In genomic region chr11:106613638-106614338, GRCm38 (mm10) we compare ENCODE assay signal across 8 mouse cellular contexts. TPM values are rescaled to one million over a fixed set of nuclear protein-coding genes. Genes with fewer than 3 reads are reported as not detected.
DNase-seq lines count a peak whose midpoint lies in the region; ATAC-seq and TF ChIP-seq lines count a peak whose summit lies in the region.

No protein-coding gene starts in this region.

- H3K79me2 ChIP-seq in macrophage (ENCODE audit: inconsistent target): peaks cover 35% of the 10 kb centered on the region

- peak overlapping the region; percentile 88 for H3K27ac ChIP-seq in bone marrow macrophage, adult 2 months (ENCODE audit: insufficient read depth, low read depth, low read length)
- no peak overlapping the region for H3K27ac ChIP-seq in hindbrain, embryonic 12.5 days
- H3K27ac ChIP-seq in macrophage: peak overlapping the region; percentile 92

- no peak overlapping the region for H3K4me3 ChIP-seq in lung, adult 2 months (replicated peaks; ENCODE audit: extremely low read depth, low read depth, low read length)
- peak overlapping the region; percentile 50 for H3K4me3 ChIP-seq in bone marrow macrophage, adult 2 months (ENCODE audit: insufficient read depth, low read length)
- peak overlapping the region; percentile 96 for H3K4me3 ChIP-seq in hindbrain, embryonic 12.5 days
- H3K4me3 ChIP-seq in macrophage (ENCODE audit: inconsistent target): peak overlapping the region; percentile 31

- H3K4me2 ChIP-seq in hindbrain, embryonic 12.5 days (replicated peaks): peak overlapping the region; percentile 87

- TF ChIP-seq CTCF in lung, adult 2 months (IDR thresholded peaks at IDR 0.05; ENCODE audit: insufficient read depth, low read length): no peak
- TF ChIP-seq CTCF in bone marrow macrophage, adult 2 months (IDR thresholded peaks at IDR 0.05; ENCODE audit: low read depth, low read length): peak; percentile 65

- no peak for TF ChIP-seq POLR2A in lung, adult 2 months (IDR thresholded peaks at IDR 0.05; ENCODE audit: borderline replicate concordance, extremely low read depth, low read depth, low read length)
- TF ChIP-seq POLR2A in bone marrow macrophage, adult 2 months (IDR thresholded peaks at IDR 0.05; ENCODE audit: borderline replicate concordance, low read depth, low read length): no peak

- 0 out of 2 replicates have a peak, but pooled peaks cover 6% of the 10 kb centered on the region for H3K27me3 ChIP-seq in hindbrain, embryonic 12.5 days

- WGBS in lung, adult 2 months: 51% methylated on average over 15 of the region's 15 CpGs
- 60% methylated on average over 15 of the region's 15 CpGs for WGBS in hindbrain, embryonic 12.5 days
- 25% methylated on average over 12 of the region's 15 CpGs for WGBS in macrophage (ENCODE audit: missing documents)

- no peaks in the 10 kb centered on the region for H3K9me3 ChIP-seq in hindbrain, embryonic 12.5 days (replicated peaks)

- peaks cover 7% of the 10 kb centered on the region for H3K4me1 ChIP-seq in lung, adult 2 months (ENCODE audit: control insufficient read depth, insufficient read depth, low read length)
- H3K4me1 ChIP-seq in bone marrow macrophage, adult 2 months (ENCODE audit: control insufficient read depth, insufficient read depth, low read length): peaks cover 37% of the 10 kb centered on the region
- peaks cover 12% of the 10 kb centered on the region for H3K4me1 ChIP-seq in hindbrain, embryonic 12.5 days

- no peak overlapping the region for H3K9ac ChIP-seq in hindbrain, embryonic 12.5 days

- peak; percentile 28 for DNase-seq in lung, adult 2 months
- DNase-seq in lung, adult 18-20 months: no peak
- DNase-seq in thymus, postnatal 4 days: peak; percentile 68
- DNase-seq in yolk sac, embryonic 10.5 days (ENCODE audit: low spot score): no peak
- no peak for DNase-seq in kidney, postnatal 10 days

- no peak for ATAC-seq in hindbrain, embryonic 12.5 days (ENCODE audit: low FRiP score)

- no peaks in the 10 kb centered on the region for H3K36me3 ChIP-seq in hindbrain, embryonic 12.5 days
- H3K36me3 ChIP-seq in macrophage (ENCODE audit: inconsistent target): no peaks in the 10 kb centered on the region

RNA-seq across cellular contexts. Expression of gene Tex2, which starts 0.6 kb away (rescaled TPM):
- 12.6 and 15.1 TPM in 2 replicates for polyA plus RNA-seq in lung, adult 2 months (2012; rRNA removed)
- 22.8 and 25.0 TPM in 2 replicates for polyA plus RNA-seq in bone marrow macrophage, adult 2 months (2012; ENCODE audit: insufficient read depth, insufficient read length, missing spikeins)
- 13.3 and 15.5 TPM in 2 replicates for polyA plus RNA-seq in hindbrain, embryonic 12.5 days (2016; fragmentation: Nextera tagmentation; extraction: Ambion mirVana)
- total RNA-seq in macrophage (2018; cell fraction: chromatin; rRNA removed): 100 to 1,000 TPM in 3 of 26 experiments, 10 to 100 TPM in 21, 1 to 10 TPM in 2; 7.5 to 167 (median 54.1) TPM
- 10 to 100 TPM; 21.8 to 48.8 (median 35.8) TPM for total RNA-seq in macrophage (2018; cell fraction: cytosol; rRNA removed)
- 100 to 1,000 TPM in 1 of 26 experiments, 10 to 100 TPM in 25; 15.2 to 116 (median 43.2) TPM for total RNA-seq in macrophage (2018; cell fraction: nucleus; rRNA removed)
- polyA plus RNA-seq in macrophage (2018): 25.1 to 36.4 TPM (median 27.4 TPM) in 3 replicates

Comparison
In these comparisons a context has a peak if more than half of its experiments do, and no peak if none do; other contexts are left out.
1. DNase-seq: peak in lung, adult 2 months (single experiment) and thymus, postnatal 4 days (single experiment); none in lung, adult 18-20 months (0 of 2), yolk sac, embryonic 10.5 days (single experiment) and kidney, postnatal 10 days (single experiment).